Mouse (Mus musculus): Measurements from ENCODE around the gene Heatr5a.

Gene Heatr5a

DNA sequence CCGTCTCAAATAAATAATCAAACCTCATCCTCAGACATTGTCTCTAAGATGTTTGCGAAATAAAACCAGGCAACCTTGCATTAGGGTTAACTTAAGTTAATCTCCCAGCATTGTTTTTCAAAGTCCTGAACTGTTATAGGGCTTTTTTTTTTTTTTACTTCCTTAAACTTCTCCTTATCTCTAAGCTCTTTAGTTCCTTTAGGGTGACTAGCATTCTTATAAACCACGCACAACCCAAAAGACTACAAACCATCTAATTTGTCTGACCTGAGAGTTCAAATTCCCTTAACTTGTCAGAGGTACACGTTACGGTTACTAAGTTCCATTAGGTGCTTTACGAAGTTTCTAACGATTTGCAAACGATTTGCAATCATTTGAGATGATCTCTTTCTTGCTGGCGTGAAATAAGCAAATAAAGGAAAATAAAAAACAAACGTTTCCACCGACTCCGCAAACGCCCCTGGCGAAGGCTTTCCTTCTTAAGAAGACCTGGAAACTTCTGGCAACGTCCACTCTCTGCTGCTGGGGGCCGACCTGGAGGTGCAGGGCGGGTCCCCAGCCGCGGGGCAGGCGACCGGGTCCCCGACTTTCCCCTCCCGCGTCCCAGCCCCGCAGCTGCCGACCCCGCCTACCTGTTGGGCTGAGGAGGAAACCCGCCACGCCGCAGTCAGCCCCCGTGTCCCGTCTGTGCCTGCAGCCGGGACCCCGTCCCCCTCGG, 610 bp downstream of the Heatr5a start:
- no peak for DNase-seq

DNA sequence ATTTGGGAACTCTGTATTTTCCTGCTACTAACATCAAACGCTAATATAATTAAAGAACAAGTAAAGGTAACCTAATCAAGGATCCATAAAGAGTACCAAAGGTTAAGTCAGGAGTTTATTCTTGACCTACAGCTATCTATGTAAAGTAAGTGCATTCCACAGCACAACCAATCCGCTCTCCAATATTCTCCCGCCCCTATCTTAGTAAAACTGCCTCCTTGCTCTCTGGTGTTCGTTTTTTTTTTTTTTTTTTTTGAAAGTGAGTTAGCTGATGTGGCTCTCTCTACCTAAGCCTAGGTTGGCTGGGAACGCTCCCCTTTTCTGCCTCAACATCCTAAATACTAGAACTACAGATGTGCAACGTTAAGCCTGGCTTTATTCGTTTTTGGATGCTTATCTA, 1.2 kb downstream of the Heatr5a start:
- DNase-seq: no peak

DNA sequence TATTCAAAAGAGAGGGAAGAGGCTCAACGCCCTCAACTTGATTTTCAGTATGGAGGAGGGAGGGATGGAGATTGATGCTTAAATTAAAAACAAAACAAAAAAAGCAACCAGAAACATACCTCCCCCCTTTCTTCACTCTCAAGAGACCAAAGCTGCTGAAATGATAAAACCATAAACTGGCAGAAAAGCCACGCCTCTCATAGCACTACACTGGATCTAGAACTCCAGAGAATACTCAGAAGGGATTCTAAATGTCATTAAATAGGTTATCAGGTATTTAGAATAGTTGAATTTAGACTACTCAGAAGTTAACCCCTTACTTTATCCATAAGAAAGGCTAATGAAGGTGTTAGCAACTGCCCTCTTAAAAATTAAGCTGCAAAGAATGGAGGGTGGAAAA, 2.0 kb downstream of the Heatr5a start:
- no peak for DNase-seq

DNA sequence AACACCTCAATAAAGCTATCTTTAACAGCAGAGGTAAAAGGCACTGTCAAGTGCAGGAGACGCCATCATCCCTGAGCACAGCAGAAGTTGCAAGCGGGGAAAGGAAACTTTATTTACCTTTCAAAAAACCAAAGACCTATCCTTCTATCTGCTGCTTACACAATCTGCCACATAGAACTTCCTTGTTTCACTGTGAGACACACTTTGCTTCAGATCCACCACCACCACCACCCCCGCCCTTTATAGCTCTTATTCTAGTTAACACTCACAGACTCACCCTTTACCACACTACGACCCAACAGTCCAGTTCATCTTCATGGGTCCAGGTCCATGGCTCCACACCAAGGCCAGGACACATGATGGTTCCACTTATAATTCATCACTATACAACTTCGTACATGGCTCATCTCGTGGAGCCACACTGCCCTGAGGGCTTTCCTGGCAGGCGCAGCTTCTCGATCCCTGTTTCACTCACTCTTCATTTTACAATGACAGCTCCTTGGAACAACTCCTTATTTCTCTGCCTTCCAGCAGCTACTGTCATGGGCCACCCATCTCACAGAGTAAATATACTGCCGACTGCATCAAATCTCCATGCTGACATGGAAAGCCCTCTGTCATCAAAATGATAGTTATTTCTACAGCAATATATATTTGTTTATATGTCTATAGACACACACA, 3.1 kb downstream of the Heatr5a start:
- DNase-seq: no peak

DNA sequence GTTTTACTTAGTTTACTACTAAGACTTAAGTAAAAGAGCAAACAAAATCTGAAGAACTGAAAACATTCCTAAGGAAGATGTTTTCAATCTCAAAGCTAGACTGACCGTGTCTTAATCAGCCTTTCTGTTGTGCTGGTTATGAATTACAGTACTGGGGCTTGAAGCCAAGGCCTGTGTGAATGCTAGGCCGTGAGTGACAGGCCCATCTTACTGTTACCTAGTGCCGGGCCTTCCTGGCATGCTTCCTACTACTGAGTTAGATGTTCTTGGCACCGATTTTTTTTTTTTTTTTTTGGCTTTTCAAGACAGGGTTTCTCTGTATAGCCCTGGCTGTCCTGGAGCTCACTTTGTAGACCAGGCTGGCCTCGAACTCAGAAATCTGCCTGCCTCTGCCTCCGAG, 13.5 kb downstream of the Heatr5a start:
- DNase-seq: no peak

DNA sequence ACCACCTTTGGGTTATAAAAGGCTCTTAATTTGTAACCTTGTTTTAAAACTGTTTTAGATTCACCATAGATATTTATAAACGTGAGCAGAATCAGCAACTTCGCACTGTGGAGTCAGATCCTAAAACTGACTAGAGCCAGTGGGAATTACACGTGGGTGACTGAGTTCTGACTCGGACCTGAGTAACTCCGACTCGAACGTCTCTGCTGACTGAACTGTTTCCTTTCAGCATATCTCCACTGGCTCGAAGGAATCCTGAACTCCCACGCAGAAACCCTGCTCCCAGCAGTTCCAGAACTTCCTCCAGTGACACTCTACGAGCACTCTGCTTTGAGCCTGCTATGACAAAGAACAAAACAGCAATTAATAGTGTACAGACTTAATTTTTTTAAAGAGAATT, 18.8 kb downstream of the Heatr5a start:
- no peak for DNase-seq

DNA sequence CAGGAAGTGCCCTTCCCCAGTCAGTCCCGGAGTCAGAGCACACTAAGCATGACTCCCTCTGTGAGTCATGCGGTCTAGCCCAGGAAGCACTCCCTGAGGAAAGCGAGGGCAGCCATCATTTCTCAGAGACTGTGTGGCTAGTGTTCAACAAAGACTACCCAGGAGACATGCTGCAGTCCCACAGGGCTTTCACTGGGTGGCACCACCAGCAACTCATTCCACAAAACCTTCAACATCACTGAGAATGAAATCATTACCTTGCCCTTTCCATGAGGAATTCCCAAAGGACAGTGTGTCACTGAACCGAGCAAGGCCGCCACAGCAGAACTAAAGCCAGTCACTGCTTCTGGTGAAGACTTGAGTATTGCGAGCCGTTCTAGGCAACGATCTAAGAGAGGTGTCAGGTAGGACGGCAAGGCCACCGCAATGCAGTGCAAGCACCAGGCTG, 23.6 kb downstream of the Heatr5a start:
- DNase-seq: no peak

DNA sequence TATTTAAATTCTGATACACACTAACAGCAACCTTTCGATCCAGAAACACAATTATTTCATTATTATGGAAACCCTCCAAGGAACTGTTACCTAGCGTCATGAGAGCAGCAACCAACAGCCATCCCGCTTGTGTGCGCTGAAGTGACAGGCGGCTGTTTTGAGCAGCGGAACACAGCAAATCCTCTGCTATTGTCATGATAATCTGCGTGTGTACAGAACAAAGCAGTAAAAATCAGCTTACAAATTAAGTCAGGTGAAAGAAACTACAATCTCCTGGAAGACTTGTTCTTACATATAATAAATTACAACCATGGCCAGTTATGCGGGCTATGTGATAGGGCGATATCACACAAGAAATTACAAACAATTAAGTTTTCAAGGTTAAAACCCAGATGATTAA, 25.8 kb downstream of the Heatr5a start:
- DNase-seq: no peak

DNA sequence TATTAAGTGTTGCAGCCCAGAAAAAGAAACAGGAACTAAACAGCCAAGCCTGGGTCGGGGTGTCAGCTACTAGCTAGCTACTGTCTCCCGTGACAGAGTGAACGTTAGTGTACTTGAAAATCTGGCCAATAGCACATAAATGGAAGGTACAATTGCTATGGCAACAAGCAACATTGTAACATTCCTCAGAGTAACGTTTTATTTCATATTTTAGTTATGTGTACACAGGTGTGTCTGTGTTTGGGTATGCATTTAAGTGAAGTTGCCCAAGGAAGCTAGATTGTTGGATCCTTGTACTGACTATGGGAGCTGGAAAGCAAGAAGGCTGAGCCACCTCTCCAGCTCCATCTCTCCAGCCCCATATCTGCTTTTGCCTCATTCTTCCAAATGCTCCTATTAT, 31.3 kb downstream of the Heatr5a start:
- no peak for DNase-seq

DNA sequence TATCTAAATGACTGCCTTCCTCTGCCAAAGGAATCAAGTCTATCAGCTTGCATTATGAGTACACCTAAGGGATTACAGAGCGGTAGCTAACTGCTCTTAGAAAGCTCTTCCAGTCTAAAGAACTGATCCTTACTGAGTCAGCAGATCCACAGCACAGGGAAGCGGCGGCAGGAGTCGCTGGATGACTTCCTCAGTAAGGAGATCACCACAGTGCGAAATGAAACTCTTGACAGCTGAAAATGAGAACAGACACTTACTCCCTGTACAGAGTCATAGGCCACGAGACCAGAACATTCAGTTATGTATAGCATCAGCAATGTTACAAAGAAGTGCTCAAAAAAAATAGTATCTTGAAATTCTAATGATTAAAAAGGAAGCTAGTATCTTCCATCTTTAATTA, 33.2 kb downstream of the Heatr5a start:
- no peak for DNase-seq

DNA sequence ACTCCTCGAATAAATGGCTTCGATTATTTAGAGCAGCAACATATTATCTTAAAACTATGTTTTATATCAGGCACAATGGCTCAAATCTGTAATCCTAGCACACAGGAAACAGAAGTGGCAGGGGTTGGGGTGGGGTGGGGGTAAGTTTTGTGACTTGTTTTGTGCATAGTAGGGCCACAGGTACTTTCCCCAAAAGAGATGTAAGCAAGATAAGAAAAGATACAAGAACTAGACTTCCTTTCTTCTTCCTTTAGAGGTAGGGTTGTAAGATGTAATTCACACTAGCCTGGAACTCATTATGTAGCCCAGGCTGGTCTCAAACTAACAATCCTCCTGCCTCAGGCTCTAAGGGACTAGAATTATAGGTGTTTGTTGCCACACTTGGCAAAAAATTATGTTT, 41.5 kb downstream of the Heatr5a start:
- DNase-seq: no peak

DNA sequence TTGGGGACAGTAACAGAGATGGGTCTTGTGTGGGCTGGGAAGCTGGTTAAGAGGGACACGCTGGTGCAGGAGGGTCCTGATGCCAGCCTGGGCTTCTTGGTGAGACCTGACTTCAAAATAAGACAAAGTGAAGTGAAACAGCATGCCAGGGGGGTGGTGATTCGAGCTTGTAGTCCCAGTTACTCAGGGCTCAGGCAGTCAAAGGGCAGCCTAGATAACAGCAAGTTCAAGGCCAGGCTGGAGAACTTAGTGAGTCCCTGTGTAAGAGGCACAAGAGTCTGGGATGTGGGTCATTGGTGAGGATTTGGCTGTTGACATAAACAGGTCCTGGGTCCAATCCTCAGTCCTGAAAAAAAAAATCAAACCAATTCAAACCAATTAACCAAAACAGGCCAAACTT, 53.9 kb downstream of the Heatr5a start:
- no peak for DNase-seq

DNA sequence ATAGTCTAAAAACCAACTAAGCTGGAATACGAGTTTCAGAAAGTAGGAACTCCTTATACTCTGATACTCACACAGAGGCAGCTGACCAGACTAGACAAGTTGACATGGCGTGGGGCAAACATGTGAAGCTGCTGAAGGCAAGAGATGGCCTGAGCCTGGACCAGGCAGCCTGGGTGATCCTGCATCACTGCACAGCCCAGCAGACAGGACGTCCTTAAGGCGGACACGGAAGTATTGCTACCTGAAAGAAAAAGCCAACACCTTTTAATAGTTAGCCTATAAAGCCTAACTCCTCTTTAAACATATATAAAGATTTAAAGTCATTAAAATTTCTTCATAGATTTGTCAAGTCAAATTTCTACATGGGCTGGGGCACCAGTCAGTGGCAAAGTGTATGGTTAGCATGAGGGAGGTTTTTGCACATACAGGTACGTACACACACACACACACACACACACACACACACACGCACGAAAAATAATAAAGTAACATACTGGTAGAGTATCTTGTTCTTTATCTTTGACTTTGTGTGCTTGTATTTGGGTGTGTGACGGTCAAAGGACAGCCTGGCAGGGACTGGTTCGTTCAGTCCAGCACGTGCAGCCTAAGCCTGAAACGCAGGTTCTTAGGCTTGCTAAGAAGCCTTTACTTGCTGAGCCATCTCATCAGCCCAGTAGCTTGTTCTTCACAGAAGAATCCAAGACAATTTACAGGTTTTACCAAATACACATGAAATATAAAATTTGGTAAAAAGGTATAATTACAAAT, 56.0 kb downstream of the Heatr5a start:
- DNase-seq: no peak

DNA sequence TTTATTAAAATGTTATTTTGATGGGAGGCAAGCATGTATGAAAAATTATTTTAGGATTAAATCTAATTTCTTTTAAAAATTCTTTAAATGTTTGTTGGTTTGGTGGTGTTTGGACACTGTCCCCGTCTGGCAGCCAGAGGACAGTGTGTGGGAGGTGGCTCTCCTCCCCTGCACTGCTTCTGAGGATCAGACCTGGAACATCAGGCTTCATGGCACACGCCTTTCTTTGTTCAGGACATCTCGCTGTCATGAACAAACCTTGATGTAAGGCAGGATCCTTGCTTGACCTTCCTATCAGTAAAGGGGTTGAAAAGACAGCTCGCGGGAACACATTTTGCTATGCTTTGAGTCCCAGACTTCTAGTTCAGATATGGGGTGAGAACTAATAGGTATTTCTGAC, 61.9 kb downstream of the Heatr5a start:
- no peak for DNase-seq

DNA sequence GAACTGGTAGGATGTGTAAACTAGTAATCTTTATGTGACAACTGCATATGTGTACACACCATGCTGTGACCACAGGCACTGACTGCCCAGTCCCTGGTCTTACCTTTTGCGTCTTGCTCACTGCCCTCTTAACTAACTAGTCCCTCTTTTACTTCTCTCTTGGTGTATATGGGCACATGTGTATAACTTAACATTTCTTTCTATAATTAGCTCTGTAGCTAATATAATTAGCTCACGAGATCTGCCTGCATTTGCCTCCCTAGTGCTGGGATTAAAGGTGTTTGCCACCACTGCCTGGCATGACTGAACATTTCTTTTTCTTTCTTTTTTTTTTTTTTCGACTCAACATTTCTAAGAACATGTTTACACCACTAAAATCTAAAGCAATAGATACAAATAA, 63.6 kb downstream of the Heatr5a start:
- no peak for DNase-seq

DNA sequence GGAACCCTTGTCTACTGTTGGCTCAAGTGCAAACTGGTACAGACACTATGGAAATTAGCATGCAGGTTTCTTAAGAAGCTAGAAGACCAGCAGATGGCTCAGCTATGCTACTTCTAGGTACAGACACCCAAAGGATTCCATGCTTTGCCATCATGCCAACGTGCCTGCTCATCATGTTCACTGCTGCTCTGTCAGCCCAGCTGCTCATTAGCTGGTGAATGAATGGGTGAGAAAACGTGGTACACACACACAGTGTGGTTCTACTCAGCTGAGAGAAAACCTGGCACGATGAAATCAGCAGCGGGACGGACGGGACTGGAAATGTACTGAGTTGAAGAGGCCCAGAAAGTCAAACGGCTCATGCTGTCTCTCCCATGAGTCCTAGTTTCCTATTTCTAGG, 70.6 kb downstream of the Heatr5a start:
- DNase-seq: no peak

DNA sequence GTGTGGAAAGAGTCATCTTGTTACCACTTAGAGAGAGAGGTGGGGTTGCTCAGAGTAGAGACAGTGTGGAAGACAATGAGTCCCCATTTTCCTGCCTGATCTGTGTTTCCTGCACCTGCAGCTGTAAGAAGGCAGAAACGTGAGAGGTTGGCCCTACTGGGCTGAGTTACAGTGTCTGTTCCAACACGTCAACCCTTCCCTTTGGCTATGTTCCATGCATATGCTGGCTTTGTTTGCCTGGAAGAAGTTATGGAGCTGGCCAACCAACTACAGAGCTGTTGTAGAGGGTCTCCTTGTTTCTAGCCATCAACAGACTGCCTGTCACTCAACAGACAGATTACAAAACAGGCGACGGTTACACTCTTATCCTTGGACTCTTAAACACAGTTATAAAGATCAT, 74.2 kb downstream of the Heatr5a start:
- DNase-seq: no peak

DNA sequence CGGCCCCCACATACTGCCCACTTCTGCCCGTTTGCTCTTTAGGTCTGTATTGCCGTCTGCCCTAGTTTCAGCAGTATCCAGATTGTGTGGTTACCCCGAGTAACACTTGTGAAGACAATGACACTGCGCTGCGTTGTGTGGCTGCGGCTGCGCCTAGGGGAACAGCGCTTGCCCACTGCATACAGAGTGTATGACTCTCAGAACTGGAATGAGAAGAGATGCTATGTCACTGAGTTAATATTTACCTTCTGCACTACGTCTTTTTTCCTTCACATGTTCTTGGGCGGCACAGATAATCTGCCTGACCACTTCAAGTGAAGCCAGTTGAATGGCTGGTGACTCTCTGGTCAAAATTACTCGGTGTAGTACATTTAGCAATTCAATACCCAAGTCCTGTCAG, 82.5 kb downstream of the Heatr5a start:
- no peak for DNase-seq

DNA sequence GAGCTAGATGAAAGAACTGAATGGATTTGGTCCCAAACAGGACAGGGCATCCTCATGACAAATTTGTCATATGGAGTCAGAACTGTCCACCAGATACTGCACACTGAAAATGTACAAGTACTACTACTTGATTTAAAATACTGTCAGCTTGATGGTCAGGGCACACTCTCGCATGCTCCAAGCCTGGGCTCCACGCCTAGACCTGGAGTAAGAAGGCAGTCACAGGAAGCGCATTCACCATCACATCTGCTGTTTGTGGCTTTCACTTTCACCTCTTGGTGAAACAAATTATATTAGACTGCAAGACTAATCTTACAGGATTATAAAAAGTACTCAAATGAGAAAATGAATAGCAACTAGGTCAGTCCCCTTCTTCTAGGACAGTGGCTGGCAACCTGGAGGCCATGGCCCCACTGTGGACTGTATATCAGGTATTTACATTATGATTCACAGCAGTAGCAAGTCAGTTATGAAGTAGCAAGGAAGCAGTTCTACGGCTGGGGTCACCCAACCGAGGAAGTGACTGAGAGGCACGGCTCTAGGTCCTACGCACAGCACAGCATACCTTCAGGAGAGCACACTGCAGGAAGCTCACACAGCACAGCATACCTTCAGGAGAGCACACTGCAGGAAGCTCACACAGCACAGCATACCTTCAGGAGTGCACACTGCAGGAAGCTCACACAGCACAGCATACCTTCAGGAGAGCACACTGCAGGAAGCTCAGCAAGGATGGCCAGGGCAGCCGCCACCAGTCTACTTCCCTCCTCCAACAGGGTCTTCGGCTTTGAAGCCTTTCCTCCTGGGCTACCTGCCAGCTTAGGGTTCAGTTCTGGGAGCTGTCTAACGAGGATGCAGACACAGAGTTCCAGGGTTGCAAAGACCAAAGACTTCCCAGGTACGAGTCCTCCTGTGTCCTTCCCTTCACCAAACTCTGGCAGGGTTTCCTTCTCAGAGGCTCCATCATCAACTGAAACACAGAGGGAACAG, 83.5 kb downstream of the Heatr5a start:
- DNase-seq: no peak

DNA sequence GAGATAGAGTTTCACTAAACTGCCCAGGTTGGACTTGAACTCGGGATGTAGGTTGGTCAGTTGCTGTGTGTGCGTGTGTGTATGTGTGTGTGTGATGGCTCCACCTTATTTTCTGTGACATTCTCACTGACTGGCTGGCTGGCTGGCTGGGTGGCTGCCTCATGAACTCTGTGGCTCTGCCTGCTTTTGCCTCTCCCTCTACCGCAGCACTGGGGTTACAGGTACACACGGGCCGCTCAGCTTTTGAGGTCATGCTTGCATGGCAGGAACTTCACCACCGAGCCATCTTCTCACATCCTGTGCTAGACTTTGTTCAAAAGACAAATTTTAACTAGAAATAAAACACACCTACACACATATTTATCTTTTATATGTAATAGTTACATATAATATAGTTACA, 84.8 kb downstream of the Heatr5a start:
- DNase-seq: no peak

DNA sequence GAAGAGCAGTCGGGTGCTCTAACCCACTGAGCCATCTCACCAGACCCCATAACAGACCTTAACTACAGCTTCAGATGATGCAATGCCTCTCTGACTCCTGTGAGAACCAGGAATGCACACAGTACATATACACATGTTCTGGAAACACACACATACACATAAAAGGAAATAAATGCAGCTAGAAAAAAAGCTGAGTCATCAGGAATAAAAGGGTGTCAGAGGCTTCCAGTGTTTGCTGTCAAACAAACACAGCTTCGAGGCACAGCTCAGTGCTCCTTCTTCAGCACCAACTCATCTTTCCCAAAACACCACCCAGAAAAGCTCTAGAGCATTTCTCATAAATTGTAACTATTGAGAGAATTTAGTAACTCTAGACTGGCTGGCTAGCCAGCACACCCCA, 86.3 kb downstream of the Heatr5a start:
- DNase-seq: no peak

DNA sequence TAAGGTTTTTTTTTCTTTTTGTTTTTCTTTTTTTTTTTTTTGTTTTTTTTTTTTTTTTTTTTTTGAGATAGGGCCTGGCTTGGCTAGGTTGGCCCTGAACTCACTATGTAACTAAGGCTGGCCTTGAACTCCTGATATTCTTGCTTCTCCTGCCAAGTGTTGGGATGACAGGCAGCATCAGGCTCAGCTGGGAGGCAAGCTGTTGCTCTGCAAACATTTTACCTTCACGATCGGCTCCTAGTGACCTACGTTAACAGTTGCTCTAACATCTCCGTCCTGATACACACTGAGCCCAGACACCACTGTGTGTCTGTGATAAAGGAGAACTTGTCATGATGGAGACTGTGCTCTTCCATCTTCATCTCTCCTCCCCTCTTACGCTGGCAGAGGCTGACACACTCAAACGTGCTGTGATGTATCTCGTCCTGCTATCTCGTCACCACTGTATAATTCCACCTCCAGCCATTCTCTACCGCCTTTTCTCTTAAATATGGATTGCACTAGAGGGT, 87.8 kb downstream of the Heatr5a start:
- DNase-seq: no peak
